ENCODE assay signal across 7 mouse cellular contexts in genomic region chr6:57534231-57534610, GRCm38 (mm10). TPM values are rescaled to one million over a fixed set of nuclear protein-coding genes. Genes with fewer than 3 reads are reported as not detected.
DNase-seq lines count a peak whose midpoint lies in the region; ATAC-seq lines count a peak whose summit lies in the region.

No protein-coding gene starts in this region.

- peak overlapping the region; percentile 76 for H3K4me2 ChIP-seq in kidney, embryonic 14.5 days (replicated peaks; ENCODE audit: low read depth, low read length)
- H3K4me2 ChIP-seq in stomach, embryonic 16.5 days (ENCODE audit: low read depth, low read length) = peak overlapping the region; percentile 88

- no peaks in the 10 kb centered on the region for H3K9me3 ChIP-seq in kidney, embryonic 14.5 days (ENCODE audit: control insufficient read depth, low read length)
- no peaks in the 10 kb centered on the region for H3K9me3 ChIP-seq in stomach, embryonic 16.5 days (replicated peaks; ENCODE audit: control insufficient read depth, low read length)

- H3K27ac ChIP-seq in kidney, embryonic 14.5 days (ENCODE audit: low read depth, low read length) = peak overlapping the region; percentile 69; the same call in 1 of the 2 replicates
- peak overlapping the region; percentile 78 for H3K27ac ChIP-seq in stomach, embryonic 16.5 days (ENCODE audit: low read length)

- DNase-seq in urinary bladder, adult 18-20 months (ENCODE audit: low spot score in 2 of 2) = peak; percentile 13 to 21
- no peak for DNase-seq in urinary bladder, postnatal 10 days (ENCODE audit: low spot score)
- DNase-seq in cerebellum, adult 9-10 months = peak; percentile 52
- peak; percentile 32 for DNase-seq in heart, adult 8-10 months (ENCODE audit: low spot score)
- DNase-seq in lung, postnatal 14 days = peak; percentile 27

- H3K9ac ChIP-seq in kidney, embryonic 14.5 days (ENCODE audit: low read depth, low read length) = peak overlapping the region; percentile 74
- H3K9ac ChIP-seq in stomach, embryonic 16.5 days (ENCODE audit: low read length) = peak overlapping the region; percentile 80

- 3% methylated on average over 8 of the region's 8 CpGs for WGBS in kidney, embryonic 14.5 days
- WGBS in stomach, embryonic 16.5 days = 3% methylated on average over 8 of the region's 8 CpGs

- peak overlapping the region; percentile 72 for H3K4me3 ChIP-seq in kidney, embryonic 14.5 days (ENCODE audit: low read length)
- H3K4me3 ChIP-seq in stomach, embryonic 16.5 days (replicated peaks; ENCODE audit: low read length) = peak overlapping the region; percentile 68

- ATAC-seq in kidney, embryonic 14.5 days (ENCODE audit: low FRiP score, low TSS enrichment) = no peak
- no peak for ATAC-seq in stomach, embryonic 16.5 days (ENCODE audit: insufficient read depth, low FRiP score)

- H3K4me1 ChIP-seq in kidney, embryonic 14.5 days (ENCODE audit: control insufficient read depth, insufficient read depth, low read length) = no peaks in the 10 kb centered on the region; the same call in 1 of the 2 replicates
- peaks cover 8% of the 10 kb centered on the region for H3K4me1 ChIP-seq in stomach, embryonic 16.5 days (ENCODE audit: control insufficient read depth, insufficient read depth, low read length)

- no peaks in the 10 kb centered on the region for H3K27me3 ChIP-seq in kidney, embryonic 14.5 days (ENCODE audit: control insufficient read depth, insufficient read depth, low read length)
- H3K27me3 ChIP-seq in stomach, embryonic 16.5 days (ENCODE audit: control insufficient read depth, insufficient read depth, low read length) = no peaks in the 10 kb centered on the region

- H3K36me3 ChIP-seq in kidney, embryonic 14.5 days (ENCODE audit: control insufficient read depth, insufficient read depth, low read length) = no peaks in the 10 kb centered on the region
- H3K36me3 ChIP-seq in stomach, embryonic 16.5 days (ENCODE audit: control insufficient read depth, insufficient read depth, low read length) = no peaks in the 10 kb centered on the region

RNA-seq across cellular contexts. Expression of gene Ppm1k, which starts 1.0 kb away (rescaled TPM):
- 100 to 1,000 TPM in 3 of 4 experiments, 10 to 100 TPM in 1; 92.8 to 122 (median 105) TPM for total RNA-seq in heart, adult 8-10 months (2022)
- 3.4 and 5.0 TPM in 2 replicates for polyA plus RNA-seq in kidney, embryonic 14.5 days (2014; fragmentation: Nextera tagmentation; extraction: Ambion mirVana)
- 5.3 and 5.4 TPM in 2 replicates for polyA plus RNA-seq in stomach, embryonic 16.5 days (2015; fragmentation: Nextera tagmentation; extraction: Ambion mirVana)

RNA-seq across cellular contexts. Expression of gene Herc6, which starts 46.6 kb away (rescaled TPM):
- total RNA-seq in heart, adult 8-10 months (2022) = 1 to 10 TPM; 1.7 to 3.4 (median 2.9) TPM
- polyA plus RNA-seq in kidney, embryonic 14.5 days (2014; fragmentation: Nextera tagmentation; extraction: Ambion mirVana) = 3.0 and 3.4 TPM in 2 replicates
- 1.7 and 3.0 TPM in 2 replicates for polyA plus RNA-seq in stomach, embryonic 16.5 days (2015; fragmentation: Nextera tagmentation; extraction: Ambion mirVana)
